Mouse (Mus musculus) urinary bladder, postnatal 10 days (tissue): ENCODE results near the gene Btbd35f26.
"Not testable (repeated sequence)": the region's sequence is repeated elsewhere in the genome, so short reads cannot be mapped to it uniquely, and the experiment has no call there.

Source experiments
- DNase-seq: peaks from one replicate; pipeline ENCODE4 v3.0.0; 2022; ENCODE audit warnings: low spot score

The Btbd35f26 gene

GRCm38 (mm10) chrX:31336154-31336553, at the start of gene Btbd35f26:
Gene Btbd35f26 (plus strand): TSS chrX:31336454.
- DNase-seq, result not testable (repeated sequence)

DNA sequence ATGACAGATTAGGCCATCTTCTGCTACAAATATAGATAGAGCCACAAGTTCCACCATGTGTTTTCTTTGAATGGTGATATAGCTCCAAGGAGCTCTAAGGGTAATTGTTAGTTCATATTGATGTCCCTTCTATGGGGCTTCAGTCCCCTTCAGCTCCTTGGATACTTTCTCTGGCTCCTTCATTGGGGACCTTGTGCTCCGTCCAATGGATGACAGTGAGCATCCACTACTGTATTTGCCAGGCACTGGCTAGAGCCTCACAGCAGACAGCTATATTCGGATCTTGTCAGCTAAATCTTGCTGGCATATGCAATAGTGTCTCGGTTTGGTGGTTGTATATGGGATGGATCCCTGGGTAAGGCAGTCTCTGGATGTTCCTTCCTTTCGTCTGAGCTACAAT, 5.7 kb downstream of the Btbd35f26 start:
- not testable (repeated sequence) for DNase-seq

GRCm38 (mm10) chrX:31383818-31384217, 47.6 kb downstream of the Btbd35f26 start, which contains the start of gene Btbd35f19:
Gene Btbd35f19 (minus strand): TSS chrX:31383918.
- not testable (repeated sequence) for DNase-seq
